Mouse (Mus musculus): ENCODE results near the gene Rrnad1. TPM values are rescaled to one million over a fixed set of nuclear protein-coding genes. Genes with fewer than 3 reads are reported as not detected.
"Not testable (repeated sequence)": the region's sequence is repeated elsewhere in the genome, so short reads cannot be mapped to it uniquely, and the experiment has no call there.

Gene Rrnad1
- total RNA-seq, 2 experiments from 2014 or later: 6.0 to 6.1 TPM

DNA sequence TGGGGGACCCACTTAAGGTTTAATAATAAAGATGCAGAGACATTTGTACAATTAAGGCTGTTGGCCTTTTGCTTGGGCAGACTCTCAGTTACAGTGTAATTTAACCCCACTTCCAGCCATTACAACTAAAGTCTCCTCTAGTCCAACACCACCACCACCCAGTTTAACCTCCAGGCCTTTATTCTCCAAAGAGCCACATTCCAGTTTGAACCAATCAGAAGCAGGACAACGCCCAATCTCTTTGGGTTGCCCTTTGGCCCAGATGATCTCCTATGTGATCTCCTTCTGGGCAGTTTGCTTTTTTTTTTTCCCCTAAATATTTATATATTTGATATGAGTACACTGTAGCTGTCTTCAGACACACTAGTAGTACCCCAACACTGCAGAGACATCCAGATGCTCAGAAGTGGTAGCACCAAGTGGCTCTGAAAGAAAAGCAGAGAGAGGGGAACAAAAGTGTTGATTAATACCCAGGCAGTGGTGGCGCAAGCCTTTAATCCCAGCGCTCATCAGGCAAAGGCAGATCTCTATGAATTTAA is 37.1 kb downstream of the Rrnad1 start:
- no peak for DNase-seq (ENCODE audit: low spot score)
- intact Hi-C loops (cut with DNase I): no loop called here

DNA sequence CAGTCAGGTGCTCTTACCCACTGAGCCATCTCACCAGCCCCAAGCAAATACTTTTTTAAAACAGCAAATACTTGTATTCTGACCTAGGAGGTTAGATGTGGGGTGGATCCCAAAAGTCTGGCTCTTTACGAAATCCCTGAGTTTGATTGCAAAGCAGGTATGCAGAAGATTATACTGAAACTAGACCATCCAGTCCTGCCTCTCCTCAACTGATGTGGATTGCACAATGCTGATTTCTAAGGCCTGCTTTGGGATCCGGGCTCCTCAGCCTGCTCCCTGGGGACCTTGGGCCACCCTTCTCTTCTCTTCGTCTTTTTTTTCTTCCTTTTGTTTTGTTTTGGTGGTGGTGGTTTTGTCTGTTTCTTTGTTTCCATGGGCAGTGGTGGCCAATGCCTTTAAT is 39.0 kb downstream of the Rrnad1 start:
- no peak for DNase-seq (ENCODE audit: low spot score)
- intact Hi-C loops (cut with DNase I): no loop called here

- intact Hi-C loops (cut with DNase I); DNase-seq (ENCODE audit: low spot score): not testable (repeated sequence)
These were observed 43.1 kb downstream of the Rrnad1 start for GRCm38 (mm10) chr3:87887400-87887799.

DNA sequence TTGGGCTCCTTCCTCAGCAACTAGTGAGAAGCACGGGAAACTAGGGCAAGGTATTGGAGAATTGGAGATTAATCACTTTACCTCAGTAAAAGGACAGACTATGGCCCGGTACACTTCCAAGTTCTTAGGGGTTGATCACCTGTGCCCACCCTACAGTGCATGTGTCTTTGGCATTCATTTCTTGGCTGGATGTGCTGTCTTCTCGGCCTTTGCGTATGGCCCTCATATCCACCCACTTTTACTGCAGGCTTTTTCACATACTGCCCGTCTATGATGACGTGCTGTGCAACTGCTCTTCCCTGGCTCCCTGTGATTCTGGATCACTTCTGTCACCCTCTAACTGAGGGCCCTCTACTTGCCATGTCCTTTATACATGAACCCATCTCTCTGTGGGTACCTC is 44.1 kb downstream of the Rrnad1 start:
- no peak for DNase-seq (ENCODE audit: low spot score)
- intact Hi-C loops (cut with DNase I): loop anchor here (1.0 kb wide), 2 partner anchors 20 to 32 kb away; partner anchors contain the start of gene Hdgf

DNA sequence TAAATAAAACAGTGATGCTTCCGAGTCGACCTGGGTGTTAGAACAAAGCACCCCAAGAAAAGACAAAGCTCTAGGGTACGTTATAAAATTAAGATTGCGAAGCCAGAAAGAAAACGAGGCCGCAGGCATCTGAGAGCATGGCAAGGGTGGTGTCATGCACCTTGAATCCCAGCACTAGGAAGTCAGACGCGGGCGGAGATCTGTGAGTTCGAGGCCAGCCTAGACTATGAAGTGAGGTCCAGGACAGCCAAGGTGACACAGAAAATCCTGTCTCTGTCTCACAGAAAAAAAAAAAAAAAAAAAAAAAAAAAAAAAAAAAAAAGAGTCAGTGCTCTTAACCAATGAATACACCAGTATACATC is 44.5 kb downstream of the Rrnad1 start:
- no peak for DNase-seq (ENCODE audit: low spot score)
- intact Hi-C loops (cut with DNase I): loop anchor here (1.0 kb wide), 2 partner anchors 20 to 32 kb away; partner anchors contain the start of gene Hdgf

- intact Hi-C loops (cut with DNase I): loop anchor here (1.0 kb wide), 2 partner anchors 21 to 33 kb away; partner anchors contain the start of gene Hdgf
These were observed 45.1 kb downstream of the Rrnad1 start, which contains the start of gene Prcc for GRCm38 (mm10) chr3:87885281-87886003. Prcc (minus strand) TSS chr3:87885608.

GRCm38 (mm10) chr3:87884708-87885251 is 45.7 kb downstream of the Rrnad1 start:
- intact Hi-C loops (cut with DNase I): no loop called here
- DNase-seq (ENCODE audit: low spot score): no peak

More at GRCm38 (mm10) chr3:87885281-87886003, 45.1 kb downstream of the Rrnad1 start, which contains the start of gene Prcc:
- DNase-seq (ENCODE audit: low spot score): peak; percentile 92

DNA sequence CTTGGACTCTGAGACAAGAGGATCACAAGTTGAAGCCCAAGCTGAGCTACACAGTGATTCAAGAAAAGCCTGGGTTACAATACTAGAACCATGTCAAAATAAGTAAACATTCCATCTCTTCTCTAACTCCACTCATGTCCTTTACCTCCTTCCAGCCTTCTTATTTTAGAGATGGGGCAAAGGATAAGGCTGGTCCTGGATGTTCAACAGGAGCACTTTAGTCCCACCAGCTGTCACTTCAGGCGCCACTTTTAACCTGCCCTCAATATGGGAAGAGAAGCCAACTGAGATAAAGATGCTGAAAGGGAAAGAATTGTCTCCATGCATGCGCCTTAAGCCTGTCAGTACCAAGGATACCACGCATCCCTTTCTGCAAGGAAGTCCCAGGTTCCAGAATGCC is 46.2 kb downstream of the Rrnad1 start:
- no peak for DNase-seq (ENCODE audit: low spot score)
- intact Hi-C loops (cut with DNase I): no loop called here

DNA sequence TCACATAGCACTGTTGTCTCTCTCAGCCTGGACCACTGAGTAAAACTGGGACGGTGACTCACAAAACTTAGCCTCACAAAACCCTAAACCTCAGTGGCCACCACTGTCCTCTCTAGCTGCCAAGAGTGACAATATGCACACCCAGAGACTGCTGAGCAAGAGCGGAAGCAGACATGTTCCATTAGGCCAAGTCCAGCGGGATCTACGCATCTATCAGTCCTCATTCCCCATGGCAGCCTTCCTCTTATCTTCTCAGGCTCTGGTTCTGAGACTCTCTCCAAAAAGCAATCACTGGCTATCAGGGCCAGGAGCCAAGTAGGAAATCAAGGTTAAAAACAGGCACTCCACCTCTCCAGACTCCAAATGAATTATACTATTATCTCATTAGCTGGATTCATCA is 52.8 kb downstream of the Rrnad1 start:
- intact Hi-C loops (cut with DNase I): no loop called here
- no peak for DNase-seq (ENCODE audit: low spot score)

Other genes with a start within 250 kb of the Rrnad1 start
- under 1 TPM; 0.16 to 0.17 TPM for gene Lrrc71, start 182.1 kb downstream of the Rrnad1 start, total RNA-seq (2021)
- under 1 TPM; 0.17 to 0.18 TPM for gene Ntrk1, start 135.6 kb downstream of the Rrnad1 start, total RNA-seq (2021)
- under 1 TPM in 1 of 2 experiments, not detected in 1; 0.08 TPM for gene Insrr, start 133.8 kb downstream of the Rrnad1 start, total RNA-seq (2021)
- gene Pear1, start 106.4 kb downstream of the Rrnad1 start, total RNA-seq (2021): 10 to 100 TPM; 17.9 to 21.7 TPM
- gene Sh2d2a, start 84.0 kb downstream of the Rrnad1 start, total RNA-seq (2021): under 1 TPM in 1 of 2 experiments, not detected in 1; 0.08 TPM
- gene Prcc, start 45.1 kb downstream of the Rrnad1 start, total RNA-seq (2021): 10 to 100 TPM; 48.3 to 50.7 TPM
- 100 to 1,000 TPM; 108 to 112 TPM for gene Hdgf, start 24.4 kb downstream of the Rrnad1 start, total RNA-seq (2021)
- 10 to 100 TPM; 68.3 to 70.1 TPM for gene Mrpl24, start 11.2 kb downstream of the Rrnad1 start, total RNA-seq (2021)
- 10 to 100 TPM; 12.1 to 12.4 TPM for gene Isg20l2, start 403 bp downstream of the Rrnad1 start, total RNA-seq (2021)
- gene Crabp2, start 17.9 kb upstream of the Rrnad1 start, total RNA-seq (2021): not detected
- 10 to 100 TPM; 20.9 to 25.1 TPM for gene Nes, start 40.4 kb upstream of the Rrnad1 start, total RNA-seq (2021)
- under 1 TPM; 0.14 to 0.26 TPM for gene Bcan, start 69.5 kb upstream of the Rrnad1 start, total RNA-seq (2021)
- not detected for gene Hapln2, start 96.9 kb upstream of the Rrnad1 start, total RNA-seq (2021)
- 10 to 100 TPM in 1 of 2 experiments, 1 to 10 TPM in 1; 7.8 to 10.2 TPM for gene Gpatch4, start 112.4 kb upstream of the Rrnad1 start, total RNA-seq (2021)
- gene Naxe, start 127.8 kb upstream of the Rrnad1 start, total RNA-seq (2021): 10 to 100 TPM; 64.1 to 71.5 TPM
- not detected for gene Ttc24, start 147.6 kb upstream of the Rrnad1 start, total RNA-seq (2021)
- 1 to 10 TPM in 1 of 2 experiments, under 1 TPM in 1; 0.75 to 1.0 TPM for gene Iqgap3, start 151.3 kb upstream of the Rrnad1 start, total RNA-seq (2021)
- 100 to 1,000 TPM; 111 to 122 TPM for gene Mef2d, start 211.7 kb upstream of the Rrnad1 start, total RNA-seq (2021)

All from heart, postnatal 25 days (tissue).